Mouse (Mus musculus): Measurements from ENCODE around the gene Pidd1.
"Not testable (repeated sequence)": the region's sequence is repeated elsewhere in the genome, so short reads cannot be mapped to it uniquely, and the experiment has no call there.

Pidd1 gene

GRCm38 (mm10) chr7:141413331-141413730 lies 30.5 kb downstream of the Pidd1 start:
- DNase-seq (ENCODE audit: low spot score) = no peak

- no peak for DNase-seq (ENCODE audit: low spot score)
These were observed 32.2 kb downstream of the Pidd1 start for GRCm38 (mm10) chr7:141411667-141412066.

- DNase-seq (ENCODE audit: low spot score) = no peak
These were observed 33.2 kb downstream of the Pidd1 start for GRCm38 (mm10) chr7:141410631-141411030.

- DNase-seq (ENCODE audit: low spot score) = peak; percentile 76
These were observed 35.0 kb downstream of the Pidd1 start for GRCm38 (mm10) chr7:141408833-141409232.

GRCm38 (mm10) chr7:141407670-141408069 lies 36.2 kb downstream of the Pidd1 start:
- not testable (repeated sequence) for DNase-seq (ENCODE audit: low spot score)

GRCm38 (mm10) chr7:141405466-141405865 lies 38.4 kb downstream of the Pidd1 start:
- no peak for DNase-seq (ENCODE audit: low spot score)

- DNase-seq (ENCODE audit: low spot score) = no peak
These were observed 40.5 kb downstream of the Pidd1 start for GRCm38 (mm10) chr7:141403305-141403704.

GRCm38 (mm10) chr7:141395348-141395747 lies 48.5 kb downstream of the Pidd1 start:
- no peak for DNase-seq (ENCODE audit: low spot score)

- DNase-seq (ENCODE audit: low spot score) = peak; percentile 88
These were observed 49.1 kb downstream of the Pidd1 start for GRCm38 (mm10) chr7:141394771-141395170.

GRCm38 (mm10) chr7:141394158-141394557 lies 49.7 kb downstream of the Pidd1 start:
- DNase-seq (ENCODE audit: low spot score) = peak; percentile 72

- DNase-seq (ENCODE audit: low spot score) = peak; percentile 86
These were observed 51.1 kb downstream of the Pidd1 start for GRCm38 (mm10) chr7:141392552-141393222.

- peak; percentile 97 for DNase-seq (ENCODE audit: low spot score)
These were observed 51.9 kb downstream of the Pidd1 start, which contains the start of gene Taldo1 for GRCm38 (mm10) chr7:141391625-141392551. Gene Taldo1 (plus strand): TSS chr7:141392199.

- no peak for DNase-seq (ENCODE audit: low spot score)
These were observed 53.2 kb downstream of the Pidd1 start for GRCm38 (mm10) chr7:141390326-141391259.

GRCm38 (mm10) chr7:141388487-141389109 lies 55.2 kb downstream of the Pidd1 start:
- DNase-seq (ENCODE audit: low spot score) = peak; percentile 62

Measured in c-Kit-positive CD71-positive TER-119-positive erythroid progenitor cells, embryonic 14.5 days (primary cell).